Mouse (Mus musculus) heart, postnatal 0 days (tissue): ENCODE results near the gene Cyp2j8. TPM values are rescaled to one million over a fixed set of nuclear protein-coding genes. Genes with fewer than 3 reads are reported as not detected.
"Not testable (repeated sequence)": the region's sequence is repeated elsewhere in the genome, so short reads cannot be mapped to it uniquely, and the experiment has no call there.

Experiments used
- ATAC-seq: fragments of 200-750 bp; cut with Nextera tagmentation; 2 replicates; pipeline ENCODE4 v1.8.0; 2017; ENCODE audit warnings: low read depth, moderate number of reproducible peaks, moderate library complexity; ENCODE audit not compliant: insufficient read depth
- DNase-seq: peaks from one replicate; pipeline ENCODE4 v3.0.0-alpha.2; 2016; ENCODE audit warnings: low spot score
- H3K27ac ChIP-seq: fragments of 300-500 bp; sonication (generic); 2 replicates; pipeline ENCODE4 v1.5.1; 2014; ENCODE audit warnings: low read depth, mild to moderate bottlenecking
- H3K27me3 ChIP-seq: fragments of 300-500 bp; sonication (generic); 2 replicates; pipeline ENCODE4 v1.6.1; 2014; ENCODE audit warnings: low read length, mixed read lengths; ENCODE audit not compliant: control insufficient read depth, insufficient read depth
- H3K36me3 ChIP-seq: fragments of 300-500 bp; sonication (generic); replicated peaks from 2 replicates; pipeline ENCODE4 v1.6.1; 2014; ENCODE audit warnings: low read length, mixed read lengths; ENCODE audit not compliant: control insufficient read depth, insufficient read depth
- H3K4me1 ChIP-seq: fragments of 300-500 bp; sonication (generic); 2 replicates; pipeline ENCODE4 v1.6.1; 2014; ENCODE audit warnings: antibody characterized with exemption; ENCODE audit not compliant: control insufficient read depth, insufficient read depth
- H3K4me2 ChIP-seq: fragments of 300-500 bp; sonication (generic); 2 replicates; pipeline ENCODE4 v1.6.1; 2014; ENCODE audit warnings: low read depth, mild to moderate bottlenecking, low read length, moderate library complexity
- H3K4me3 ChIP-seq: fragments of 300-500 bp; sonication (generic); 2 replicates; pipeline ENCODE4 v1.5.1; 2014; ENCODE audit warnings: low read depth, low read length
- H3K9ac ChIP-seq: fragments of 300-500 bp; sonication (generic); replicated peaks from 2 replicates; pipeline ENCODE4 v1.6.1; 2014; ENCODE audit warnings: low read depth, low read length, mixed read lengths
- H3K9me3 ChIP-seq: fragments of 300-500 bp; sonication (generic); replicated peaks from 2 replicates; pipeline ENCODE4 v1.6.1; 2016; ENCODE audit warnings: low read length; ENCODE audit not compliant: control insufficient read depth
- CTCF ChIP-seq: IDR thresholded peaks from 2 replicates; pipeline ENCODE4 v1.5.1; 2016; ENCODE audit warnings: antibody characterized with exemption, control low read depth, low read depth
- EP300 ChIP-seq: IDR thresholded peaks from 2 replicates; pipeline ENCODE4 v1.6.1; 2016; ENCODE audit warnings: antibody characterized with exemption, low read depth
- WGBS: fragments of 180-500 bp; shearing (Covaris S2); extraction: QIAGEN DNeasy Blood & Tissue Kit; methylation state at CpG from one replicate; pipeline ENCODE4 v1.1.7; 2014; 5-methylcytosine and 5-hydroxymethylcytosine counted together
- polyA plus RNA-seq: library from polyadenylated mRNA; unstranded; fragments of >200 nt; fragmentation: Nextera tagmentation; extraction: Ambion mirVana; gene quantifications from 2 replicates; pipeline ENCODE4 v1.2.1, GENCODE M21; 2015
- total RNA-seq: library from RNA; depleted of rRNA; stranded (reverse); fragments of >200 nt; gene quantifications from 2 replicates; pipeline ENCODE4 v1.2.3, GENCODE M21; 2014; ENCODE audit warnings: low replicate concordance; rRNA removed

The Cyp2j8 gene
- total and polyA plus RNA-seq, 2 experiments from 2014 or later = not detected

GRCm38 (mm10) chr4:96510083-96510482 lies 2.9 kb upstream of the Cyp2j8 start:
- Histone ChIP-seq H3K36me3 (no peaks in the 10 kb centered on the region), H3K9me3 (no peaks in the 10 kb centered on the region), H3K27ac (no peak overlapping the region), H3K4me3 (no peak overlapping the region), H3K4me1 (no peaks in the 10 kb centered on the region), H3K9ac (no peak overlapping the region), H3K27me3 (no peaks in the 10 kb centered on the region), H3K4me2 (no peak overlapping the region)
- WGBS = 61% methylated on average over 3 of the region's 3 CpGs
- TF ChIP-seq CTCF (no peak), EP300 (no peak)
- DNase-seq (no peak), ATAC-seq (no peak)

- not testable (repeated sequence) for DNase-seq, H3K9ac ChIP-seq, H3K9me3 ChIP-seq, H3K27ac ChIP-seq, ATAC-seq, H3K4me3 ChIP-seq, H3K27me3 ChIP-seq, H3K4me1 ChIP-seq, H3K36me3 ChIP-seq, H3K4me2 ChIP-seq
- WGBS = 73% methylated on average over 30 of the region's 30 CpGs
Measured at GRCm38 (mm10) chr4:96463311-96464060, 43.7 kb downstream of the Cyp2j8 start.

Other genes with a start within 250 kb of the Cyp2j8 start
- not detected in 2 replicates for gene Cyp2j11, start 158.7 kb downstream of the Cyp2j8 start, total RNA-seq
- gene Cyp2j11, start 158.7 kb downstream of the Cyp2j8 start, polyA plus RNA-seq = not detected in 2 replicates
- gene Cyp2j6, start 46.3 kb upstream of the Cyp2j8 start, total RNA-seq = 2.6 and 5.1 TPM in 2 replicates
- gene Cyp2j6, start 46.3 kb upstream of the Cyp2j8 start, polyA plus RNA-seq = 4.3 and 4.6 TPM in 2 replicates
- gene Cyp2j9, start 84.2 kb upstream of the Cyp2j8 start, total RNA-seq = 0.38 and 0.58 TPM in 2 replicates
- 0.77 and 1.5 TPM in 2 replicates for gene Cyp2j9, start 84.2 kb upstream of the Cyp2j8 start, polyA plus RNA-seq
- not detected in 2 replicates for gene Cyp2j5, start 156.8 kb upstream of the Cyp2j8 start, total RNA-seq
- gene Cyp2j5, start 156.8 kb upstream of the Cyp2j8 start, polyA plus RNA-seq = not detected in 2 replicates